Mouse (Mus musculus): Measurements from ENCODE around the gene Exph5. TPM values are rescaled to one million over a fixed set of nuclear protein-coding genes. Genes with fewer than 3 reads are reported as not detected.

The Exph5 gene
- polyA plus RNA-seq, 1 experiment from 2014 or later: 0.56 TPM

DNA sequence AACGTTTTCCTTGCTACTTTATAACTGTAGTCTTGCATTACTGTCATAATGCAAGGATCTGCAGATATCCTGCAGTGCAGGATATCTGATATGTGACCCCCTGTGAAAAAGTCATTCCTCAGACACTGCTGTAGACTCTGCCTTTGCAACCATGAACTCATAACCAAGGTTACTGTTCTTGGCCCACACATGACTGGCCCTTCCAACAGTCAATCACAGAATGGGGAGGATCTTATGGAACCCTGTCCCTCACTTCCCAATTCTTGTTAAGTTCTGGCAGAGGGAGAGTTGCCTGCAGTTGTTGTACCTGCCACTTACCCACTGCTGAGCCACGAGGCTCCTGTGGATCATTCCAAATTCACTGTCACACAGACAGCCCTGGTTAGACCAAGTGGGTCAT lies 86.0 kb downstream of the Exph5 start:
- H3K27me3 ChIP-seq (ENCODE audit: control insufficient read depth, insufficient read depth, low read length): no peaks in the 10 kb centered on the region
- H3K4me1 ChIP-seq (ENCODE audit: control insufficient read depth, insufficient read depth, low read length): no peaks in the 10 kb centered on the region
- DNase-seq (ENCODE audit: low spot score) (no peak), ATAC-seq (ENCODE audit: insufficient read depth, low FRiP score, low TSS enrichment) (no peak)
- no peak overlapping the region for H3K27ac ChIP-seq (ENCODE audit: low read depth, low read length)
- H3K4me2 ChIP-seq (ENCODE audit: low read depth): no peak overlapping the region
- no peak overlapping the region for H3K4me3 ChIP-seq (ENCODE audit: low read depth, low read length)
- H3K36me3 ChIP-seq (ENCODE audit: control insufficient read depth, insufficient read depth, low read length): no peaks in the 10 kb centered on the region
- H3K9ac ChIP-seq (ENCODE audit: low read length): no peak overlapping the region
- H3K9me3 ChIP-seq (ENCODE audit: control insufficient read depth, low read length): no peaks in the 10 kb centered on the region
- WGBS: 72% methylated on average over 2 of the region's 2 CpGs

DNA sequence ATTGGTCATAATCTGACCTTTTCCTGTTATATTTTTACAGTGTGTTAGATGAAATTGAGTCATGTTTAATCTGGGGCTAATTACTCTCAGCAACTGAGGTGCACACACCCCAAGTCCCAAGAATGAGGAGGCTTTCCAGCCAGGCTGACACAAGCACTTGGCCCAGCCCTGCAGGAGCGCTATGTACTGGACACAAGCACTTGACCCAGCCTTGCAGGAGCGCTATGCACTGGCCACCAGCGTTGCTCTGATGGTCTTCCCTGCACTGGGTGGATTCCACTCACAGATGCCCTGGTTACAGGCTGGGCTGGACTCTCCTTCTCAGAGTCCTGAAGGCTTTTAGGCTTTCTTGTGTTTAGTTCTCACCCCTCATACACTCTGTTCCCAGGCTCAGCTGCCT lies 87.6 kb downstream of the Exph5 start:
- Histone ChIP-seq H3K9me3 (ENCODE audit: control insufficient read depth, low read length) (no peaks in the 10 kb centered on the region), H3K36me3 (ENCODE audit: control insufficient read depth, insufficient read depth, low read length) (no peaks in the 10 kb centered on the region), H3K4me3 (ENCODE audit: low read depth, low read length) (no peak overlapping the region), H3K9ac (ENCODE audit: low read length) (no peak overlapping the region), H3K4me2 (ENCODE audit: low read depth) (no peak overlapping the region), H3K27ac (ENCODE audit: low read depth, low read length) (no peak overlapping the region), H3K27me3 (ENCODE audit: control insufficient read depth, insufficient read depth, low read length) (no peaks in the 10 kb centered on the region), H3K4me1 (ENCODE audit: control insufficient read depth, insufficient read depth, low read length) (no peaks in the 10 kb centered on the region)
- no peak for DNase-seq (ENCODE audit: low spot score)
- no peak for ATAC-seq (ENCODE audit: insufficient read depth, low FRiP score, low TSS enrichment)
- 83% methylated on average over 3 of the region's 3 CpGs for WGBS

DNA sequence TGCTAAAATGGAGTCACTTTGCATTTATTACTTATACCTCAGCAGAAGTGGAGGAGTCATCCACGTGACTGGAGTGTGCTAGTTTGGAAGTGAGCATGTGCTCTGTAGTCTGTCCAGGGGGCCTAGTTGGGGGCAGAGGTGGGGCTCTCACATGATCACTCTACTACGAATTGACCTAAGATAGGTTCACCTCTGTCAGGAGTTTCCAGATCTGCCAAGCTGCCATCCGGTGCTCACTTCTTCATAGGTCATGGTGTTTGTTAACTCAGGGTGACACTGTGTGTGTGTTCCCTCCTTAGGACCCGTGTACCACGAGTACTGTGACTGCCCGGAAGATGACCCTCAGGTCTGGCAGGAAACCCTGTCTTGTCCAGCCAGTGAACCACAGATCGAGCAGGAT lies 88.7 kb downstream of the Exph5 start:
- H3K9ac ChIP-seq (ENCODE audit: low read length): no peak overlapping the region
- DNase-seq (ENCODE audit: low spot score) (no peak), ATAC-seq (ENCODE audit: insufficient read depth, low FRiP score, low TSS enrichment) (no peak)
- H3K4me3 ChIP-seq (ENCODE audit: low read depth, low read length): no peak overlapping the region
- H3K9me3 ChIP-seq (ENCODE audit: control insufficient read depth, low read length): no peaks in the 10 kb centered on the region
- no peaks in the 10 kb centered on the region for H3K36me3 ChIP-seq (ENCODE audit: control insufficient read depth, insufficient read depth, low read length)
- no peak overlapping the region for H3K4me2 ChIP-seq (ENCODE audit: low read depth)
- 84% methylated on average over 7 of the region's 7 CpGs for WGBS
- no peaks in the 10 kb centered on the region for H3K27me3 ChIP-seq (ENCODE audit: control insufficient read depth, insufficient read depth, low read length)
- no peaks in the 10 kb centered on the region for H3K4me1 ChIP-seq (ENCODE audit: control insufficient read depth, insufficient read depth, low read length)
- no peak overlapping the region for H3K27ac ChIP-seq (ENCODE audit: low read depth, low read length)

DNA sequence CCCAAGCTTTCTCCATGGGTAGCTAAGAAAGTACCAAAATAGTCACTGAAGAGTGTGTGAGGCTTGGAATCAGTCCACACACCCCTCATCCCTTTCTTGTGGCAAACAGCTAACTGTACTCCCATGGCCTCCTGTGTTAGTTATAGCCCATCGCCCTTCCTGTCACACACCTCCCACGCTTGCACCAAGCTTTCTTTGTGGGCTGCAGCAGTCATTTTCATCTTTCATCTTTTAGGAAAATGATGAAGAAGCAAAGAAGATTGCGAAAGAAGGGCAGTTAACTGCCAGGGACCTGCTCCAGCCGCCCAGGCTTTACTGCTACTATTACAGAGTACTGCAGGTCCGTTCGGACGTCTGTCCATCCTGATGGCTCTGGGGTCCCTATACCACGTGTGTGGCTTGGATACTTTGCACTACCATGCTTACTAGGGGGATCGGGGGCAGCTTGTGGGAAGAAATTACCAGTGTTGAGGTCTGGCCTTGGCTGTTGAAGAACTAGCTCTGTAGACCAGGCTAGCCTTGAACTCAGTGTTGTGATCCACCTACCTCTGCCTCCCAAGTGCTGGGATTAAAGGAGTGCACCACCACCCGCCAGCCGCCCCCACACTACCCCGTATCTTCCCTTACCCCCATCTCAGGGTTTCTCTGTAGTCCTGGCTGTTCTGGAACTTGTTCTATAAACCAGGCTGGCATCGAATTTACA lies 96.4 kb downstream of the Exph5 start:
- H3K4me1 ChIP-seq (ENCODE audit: control insufficient read depth, insufficient read depth, low read length): no peaks in the 10 kb centered on the region
- 80% methylated on average over 13 of the region's 13 CpGs for WGBS
- H3K9me3 ChIP-seq (ENCODE audit: control insufficient read depth, low read length): no peaks in the 10 kb centered on the region
- no peak overlapping the region for H3K27ac ChIP-seq (ENCODE audit: low read depth, low read length)
- H3K4me3 ChIP-seq (ENCODE audit: low read depth, low read length): no peak overlapping the region
- DNase-seq (ENCODE audit: low spot score) (no peak), ATAC-seq (ENCODE audit: insufficient read depth, low FRiP score, low TSS enrichment) (no peak)
- H3K27me3 ChIP-seq (ENCODE audit: control insufficient read depth, insufficient read depth, low read length): no peaks in the 10 kb centered on the region
- H3K36me3 ChIP-seq (ENCODE audit: control insufficient read depth, insufficient read depth, low read length): no peaks in the 10 kb centered on the region
- H3K4me2 ChIP-seq (ENCODE audit: low read depth): no peak overlapping the region
- H3K9ac ChIP-seq (ENCODE audit: low read length): no peak overlapping the region

DNA sequence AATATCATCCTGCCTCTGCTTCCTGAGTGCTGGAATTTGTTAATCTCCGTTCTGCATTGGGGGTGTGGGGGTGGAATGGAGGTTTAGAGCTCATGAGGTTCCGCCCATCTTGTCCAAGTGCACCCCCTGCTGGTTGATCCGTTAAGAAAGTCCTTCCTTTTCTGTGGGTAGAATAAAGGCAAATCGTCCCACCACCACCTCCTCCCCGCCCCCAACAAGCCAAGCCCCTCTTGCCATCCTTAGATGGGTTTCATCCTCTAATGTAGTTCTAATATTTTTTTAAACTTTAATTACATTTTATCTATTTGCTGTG lies 96.9 kb downstream of the Exph5 start:
- no peaks in the 10 kb centered on the region for H3K36me3 ChIP-seq (ENCODE audit: control insufficient read depth, insufficient read depth, low read length)
- no peak overlapping the region for H3K4me2 ChIP-seq (ENCODE audit: low read depth)
- no peaks in the 10 kb centered on the region for H3K4me1 ChIP-seq (ENCODE audit: control insufficient read depth, insufficient read depth, low read length)
- ATAC-seq (ENCODE audit: insufficient read depth, low FRiP score, low TSS enrichment) (no peak), DNase-seq (ENCODE audit: low spot score) (peak; percentile 72)
- H3K4me3 ChIP-seq (ENCODE audit: low read depth, low read length): no peak overlapping the region
- no peak overlapping the region for H3K9ac ChIP-seq (ENCODE audit: low read length)
- no peak overlapping the region for H3K27ac ChIP-seq (ENCODE audit: low read depth, low read length)
- no peaks in the 10 kb centered on the region for H3K9me3 ChIP-seq (ENCODE audit: control insufficient read depth, low read length)
- no peaks in the 10 kb centered on the region for H3K27me3 ChIP-seq (ENCODE audit: control insufficient read depth, insufficient read depth, low read length)
- 16% methylated on average over 5 of the region's 5 CpGs for WGBS

DNA sequence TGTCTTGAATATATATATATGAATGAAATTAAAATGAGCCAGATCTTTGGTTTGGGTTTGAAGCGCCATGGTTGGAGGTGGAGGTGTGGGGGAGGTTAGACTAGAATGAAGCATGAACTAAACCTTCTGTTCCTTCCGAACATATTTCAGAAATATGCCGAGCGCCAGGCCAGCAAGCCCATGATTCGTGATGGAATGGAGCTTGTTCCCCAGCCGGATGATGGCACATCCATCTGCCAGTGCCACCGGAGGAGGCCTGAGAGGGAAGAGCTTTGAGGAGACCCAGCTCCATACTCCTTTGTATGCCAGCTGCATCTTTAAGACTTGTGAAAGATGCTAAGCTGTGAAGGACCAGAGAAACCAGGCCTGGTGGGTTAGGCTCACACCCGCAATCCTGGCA lies 98.1 kb downstream of the Exph5 start:
- Histone ChIP-seq H3K4me1 (ENCODE audit: control insufficient read depth, insufficient read depth, low read length) (no peaks in the 10 kb centered on the region), H3K27me3 (ENCODE audit: control insufficient read depth, insufficient read depth, low read length) (no peaks in the 10 kb centered on the region), H3K4me2 (ENCODE audit: low read depth) (no peak overlapping the region), H3K4me3 (ENCODE audit: low read depth, low read length) (no peak overlapping the region), H3K9me3 (ENCODE audit: control insufficient read depth, low read length) (no peaks in the 10 kb centered on the region), H3K27ac (ENCODE audit: low read depth, low read length) (no peak overlapping the region), H3K36me3 (ENCODE audit: control insufficient read depth, insufficient read depth, low read length) (no peaks in the 10 kb centered on the region), H3K9ac (ENCODE audit: low read length) (no peak overlapping the region)
- no peak for DNase-seq (ENCODE audit: low spot score)
- WGBS: 95% methylated on average over 8 of the region's 8 CpGs
- ATAC-seq (ENCODE audit: insufficient read depth, low FRiP score, low TSS enrichment): no peak

DNA sequence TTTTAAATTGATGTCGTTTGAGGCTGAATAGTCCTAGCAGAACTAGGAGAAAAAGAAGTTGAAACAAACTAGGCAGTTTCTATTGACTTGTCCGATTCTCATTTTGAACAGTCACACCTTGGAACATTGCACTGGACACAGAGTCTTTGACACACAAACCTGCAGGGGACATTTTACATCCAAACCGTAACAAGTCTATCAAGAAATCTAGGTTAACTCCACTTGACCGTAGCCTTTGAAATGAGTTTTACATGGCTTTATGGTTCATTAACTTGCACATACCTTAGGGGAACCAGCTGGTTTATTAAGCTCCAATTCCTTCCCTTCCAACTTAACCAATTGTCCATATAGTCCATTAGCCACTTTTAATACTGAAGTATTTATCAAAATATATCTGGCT lies 99.2 kb downstream of the Exph5 start:
- Histone ChIP-seq H3K27me3 (ENCODE audit: control insufficient read depth, insufficient read depth, low read length) (no peaks in the 10 kb centered on the region), H3K4me1 (ENCODE audit: control insufficient read depth, insufficient read depth, low read length) (0 out of 2 replicates have a peak, but pooled peaks cover 3% of the 10 kb centered on the region), H3K4me2 (ENCODE audit: low read depth) (no peak overlapping the region), H3K27ac (ENCODE audit: low read depth, low read length) (no peak overlapping the region), H3K4me3 (ENCODE audit: low read depth, low read length) (no peak overlapping the region), H3K9me3 (ENCODE audit: control insufficient read depth, low read length) (no peaks in the 10 kb centered on the region), H3K9ac (ENCODE audit: low read length) (no peak overlapping the region), H3K36me3 (ENCODE audit: control insufficient read depth, insufficient read depth, low read length) (no peaks in the 10 kb centered on the region)
- no peak for DNase-seq (ENCODE audit: low spot score)
- WGBS: 91% methylated on average over 4 of the region's 4 CpGs
- ATAC-seq (ENCODE audit: insufficient read depth, low FRiP score, low TSS enrichment): no peak

DNA sequence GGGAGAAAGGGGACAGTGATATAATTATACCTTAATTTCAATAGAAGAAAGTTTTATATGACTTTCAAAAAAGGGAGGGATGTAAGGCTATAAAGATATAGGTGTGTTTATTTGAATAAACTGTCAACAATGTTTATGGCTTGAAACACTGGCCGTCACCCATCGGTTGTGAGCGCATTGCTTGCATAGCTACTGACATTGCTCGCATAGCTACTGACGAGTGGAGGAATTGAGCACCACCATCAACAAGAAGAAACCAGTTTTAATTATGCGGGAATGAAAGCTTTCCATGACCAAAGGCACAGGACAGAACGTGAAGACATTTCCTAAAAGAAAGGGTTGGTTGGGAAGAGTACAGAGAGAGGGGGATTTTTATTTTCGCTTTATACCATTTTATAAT lies 99.7 kb downstream of the Exph5 start:
- H3K4me2 ChIP-seq (ENCODE audit: low read depth): no peak overlapping the region
- 89% methylated on average over 8 of the region's 8 CpGs for WGBS
- H3K4me3 ChIP-seq (ENCODE audit: low read depth, low read length): no peak overlapping the region
- ATAC-seq (ENCODE audit: insufficient read depth, low FRiP score, low TSS enrichment) (no peak), DNase-seq (ENCODE audit: low spot score) (no peak)
- H3K4me1 ChIP-seq (ENCODE audit: control insufficient read depth, insufficient read depth, low read length): 0 out of 2 replicates have a peak, but pooled peaks cover 3% of the 10 kb centered on the region
- H3K9ac ChIP-seq (ENCODE audit: low read length): no peak overlapping the region
- no peaks in the 10 kb centered on the region for H3K9me3 ChIP-seq (ENCODE audit: control insufficient read depth, low read length)
- no peaks in the 10 kb centered on the region for H3K27me3 ChIP-seq (ENCODE audit: control insufficient read depth, insufficient read depth, low read length)
- no peaks in the 10 kb centered on the region for H3K36me3 ChIP-seq (ENCODE audit: control insufficient read depth, insufficient read depth, low read length)
- no peak overlapping the region for H3K27ac ChIP-seq (ENCODE audit: low read depth, low read length)

DNA sequence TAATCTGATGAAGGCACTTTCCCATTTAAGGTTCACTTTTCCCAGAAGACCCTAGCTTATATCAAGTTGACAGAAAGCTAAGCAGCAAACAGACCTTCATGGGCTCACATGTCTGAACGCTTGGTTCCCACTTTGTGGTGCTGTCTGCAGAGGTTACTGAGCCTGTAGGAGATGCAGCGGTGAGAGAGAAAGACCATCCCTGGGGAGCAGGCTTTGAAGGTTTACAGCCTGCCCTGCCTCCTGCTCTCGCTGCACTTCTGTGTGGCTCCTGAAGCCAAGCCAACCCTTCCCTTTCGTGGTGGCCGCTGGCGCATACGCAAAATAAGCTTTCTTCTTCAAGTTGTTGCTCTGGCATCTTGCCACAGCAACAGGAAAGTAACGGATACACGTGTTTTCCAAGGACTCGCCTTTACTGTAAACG lies 100.8 kb downstream of the Exph5 start, which contains the start of gene 4930550C14Rik:
4930550C14Rik (plus strand) TSS at position 35 of the 421 bp plus-strand sequence.
- Histone ChIP-seq H3K36me3 (ENCODE audit: control insufficient read depth, insufficient read depth, low read length) (no peaks in the 10 kb centered on the region), H3K4me1 (ENCODE audit: control insufficient read depth, insufficient read depth, low read length) (0 out of 2 replicates have a peak, but pooled peaks cover 3% of the 10 kb centered on the region), H3K4me2 (ENCODE audit: low read depth) (no peak within 1 kb of the TSS), H3K9ac (ENCODE audit: low read length) (no peak within 1 kb of the TSS; the same call in 1 of the 2 replicates), H3K9me3 (ENCODE audit: control insufficient read depth, low read length) (no peaks in the 10 kb centered on the region), H3K27ac (ENCODE audit: low read depth, low read length) (no peak within 1 kb of the TSS), H3K4me3 (ENCODE audit: low read depth, low read length) (no peak within 1 kb of the TSS), H3K27me3 (ENCODE audit: control insufficient read depth, insufficient read depth, low read length) (no peaks in the 10 kb centered on the region)
- peak; percentile 17 for DNase-seq (ENCODE audit: low spot score)
- WGBS: 17% methylated on average over 11 of the region's 11 CpGs
- ATAC-seq (ENCODE audit: insufficient read depth, low FRiP score, low TSS enrichment): no peak

Measured in neural tube, embryonic 11.5 days (tissue).